Mouse (Mus musculus): Measurements from ENCODE around the gene Cdan1. TPM values are rescaled to one million over a fixed set of nuclear protein-coding genes. Genes with fewer than 3 reads are reported as not detected.

The Cdan1 gene
- total and polyA plus RNA-seq, 2 experiments from 2014 or later, result 4.3 to 29.8 TPM

- Histone ChIP-seq H3K27me3 (ENCODE audit: insufficient read depth, low read length) (no peaks in the 10 kb centered on the region), H3K4me3 (ENCODE audit: low read depth, low read length) (no peak overlapping the region), H3K9me3 (ENCODE audit: low read length) (no peaks in the 10 kb centered on the region), H3K4me1 (ENCODE audit: insufficient read depth) (no peaks in the 10 kb centered on the region), H3K36me3 (ENCODE audit: insufficient read depth) (peaks cover 67% of the 10 kb centered on the region), H3K4me2 (ENCODE audit: low read depth) (no peak overlapping the region), H3K9ac (no peak overlapping the region), H3K27ac (ENCODE audit: low read depth, low read length) (no peak overlapping the region)
- peak; percentile 71 for TF ChIP-seq CTCF (IDR thresholded peaks at IDR 0.05; ENCODE audit: low read depth)
- 22% methylated on average over 1 of the region's 1 CpGs for WGBS
- peak; percentile 56 for DNase-seq
- no peak for ATAC-seq
Observed at GRCm38 (mm10) chr2:120866561-120866960, 16.6 kb upstream of the Cdan1 start.

GRCm38 (mm10) chr2:120863389-120863788 is 13.5 kb upstream of the Cdan1 start:
- Histone ChIP-seq H3K27ac (ENCODE audit: low read depth, low read length) (no peak overlapping the region), H3K4me3 (ENCODE audit: low read depth, low read length) (no peak overlapping the region), H3K9me3 (ENCODE audit: low read length) (no peaks in the 10 kb centered on the region), H3K27me3 (ENCODE audit: insufficient read depth, low read length) (no peaks in the 10 kb centered on the region), H3K4me1 (ENCODE audit: insufficient read depth) (no peaks in the 10 kb centered on the region), H3K4me2 (ENCODE audit: low read depth) (no peak overlapping the region), H3K36me3 (ENCODE audit: insufficient read depth) (peaks cover 51% of the 10 kb centered on the region), H3K9ac (no peak overlapping the region)
- DNase-seq (no peak), ATAC-seq (no peak)
- no peak for TF ChIP-seq CTCF (IDR thresholded peaks at IDR 0.05; ENCODE audit: low read depth)
- WGBS, result 95% methylated on average over 1 of the region's 1 CpGs

- no peak overlapping the region for H3K4me3 ChIP-seq (ENCODE audit: low read depth, low read length)
- WGBS, result 92% methylated on average over 1 of the region's 1 CpGs
Observed at GRCm38 (mm10) chr2:120860699-120861098, 10.8 kb upstream of the Cdan1 start.

GRCm38 (mm10) chr2:120858131-120858530 is 8.2 kb upstream of the Cdan1 start:
- H3K27me3 ChIP-seq (ENCODE audit: insufficient read depth, low read length), result no peaks in the 10 kb centered on the region
- no peak for ATAC-seq
- WGBS, result 84% methylated on average over 3 of the region's 3 CpGs

More at GRCm38 (mm10) chr2:120860699-120861098, 10.8 kb upstream of the Cdan1 start:
- no peak for ATAC-seq
- Histone ChIP-seq H3K36me3 (ENCODE audit: insufficient read depth) (peaks cover 40% of the 10 kb centered on the region; the same call in 1 of the 2 replicates), H3K9ac (no peak overlapping the region), H3K27ac (ENCODE audit: low read depth, low read length) (no peak overlapping the region), H3K9me3 (ENCODE audit: low read length) (no peaks in the 10 kb centered on the region), H3K4me2 (ENCODE audit: low read depth) (no peak overlapping the region), H3K27me3 (ENCODE audit: insufficient read depth, low read length) (no peaks in the 10 kb centered on the region), H3K4me1 (ENCODE audit: insufficient read depth) (no peaks in the 10 kb centered on the region)
- TF ChIP-seq CTCF (IDR thresholded peaks at IDR 0.05; ENCODE audit: low read depth), result no peak
- no peak for DNase-seq

GRCm38 (mm10) chr2:120853151-120853550 is 3.2 kb upstream of the Cdan1 start:
- Histone ChIP-seq H3K4me3 (ENCODE audit: low read depth, low read length) (no peak overlapping the region), H3K4me1 (ENCODE audit: insufficient read depth) (peaks cover 8% of the 10 kb centered on the region), H3K4me2 (ENCODE audit: low read depth) (no peak overlapping the region), H3K9me3 (ENCODE audit: low read length) (no peaks in the 10 kb centered on the region), H3K27me3 (ENCODE audit: insufficient read depth, low read length) (no peaks in the 10 kb centered on the region), H3K9ac (no peak overlapping the region), H3K36me3 (ENCODE audit: insufficient read depth) (no peaks in the 10 kb centered on the region), H3K27ac (ENCODE audit: low read depth, low read length) (no peak overlapping the region)
- 93% methylated on average over 3 of the region's 3 CpGs for WGBS
- DNase-seq (no peak), ATAC-seq (no peak)
- TF ChIP-seq CTCF (IDR thresholded peaks at IDR 0.05; ENCODE audit: low read depth), result no peak

More at GRCm38 (mm10) chr2:120858131-120858530, 8.2 kb upstream of the Cdan1 start:
- H3K36me3 ChIP-seq (ENCODE audit: insufficient read depth), result peaks cover 17% of the 10 kb centered on the region; the same call in 1 of the 2 replicates
- H3K9me3 ChIP-seq (ENCODE audit: low read length), result no peaks in the 10 kb centered on the region
- H3K4me3 ChIP-seq (ENCODE audit: low read depth, low read length), result no peak overlapping the region
- no peak for DNase-seq
- H3K27ac ChIP-seq (ENCODE audit: low read depth, low read length), result no peak overlapping the region
- H3K9ac ChIP-seq, result no peak overlapping the region
- TF ChIP-seq CTCF (IDR thresholded peaks at IDR 0.05; ENCODE audit: low read depth), result no peak
- no peaks in the 10 kb centered on the region for H3K4me1 ChIP-seq (ENCODE audit: insufficient read depth)
- H3K4me2 ChIP-seq (ENCODE audit: low read depth), result no peak overlapping the region

- Histone ChIP-seq H3K36me3 (ENCODE audit: insufficient read depth) (no peaks in the 10 kb centered on the region), H3K9me3 (ENCODE audit: low read length) (no peaks in the 10 kb centered on the region), H3K4me1 (ENCODE audit: insufficient read depth) (peaks cover 13% of the 10 kb centered on the region), H3K27me3 (ENCODE audit: insufficient read depth, low read length) (no peaks in the 10 kb centered on the region), H3K9ac (no peak overlapping the region), H3K27ac (ENCODE audit: low read depth, low read length) (no peak overlapping the region), H3K4me2 (ENCODE audit: low read depth) (no peak overlapping the region), H3K4me3 (ENCODE audit: low read depth, low read length) (no peak overlapping the region)
- ATAC-seq (no peak), DNase-seq (no peak)
- WGBS, result 29% methylated on average over 1 of the region's 1 CpGs
- TF ChIP-seq CTCF (IDR thresholded peaks at IDR 0.05; ENCODE audit: low read depth), result no peak
Observed at GRCm38 (mm10) chr2:120852626-120853025, 2.7 kb upstream of the Cdan1 start.

- peak; percentile 99 for DNase-seq
- H3K27me3 ChIP-seq (ENCODE audit: insufficient read depth, low read length), result no peaks in the 10 kb centered on the region
- no peaks in the 10 kb centered on the region for H3K36me3 ChIP-seq (ENCODE audit: insufficient read depth)
- H3K9ac ChIP-seq, result peak within 1 kb of the TSS; percentile 85
- H3K4me2 ChIP-seq (ENCODE audit: low read depth), result peak within 1 kb of the TSS; percentile 66
- peak; percentile 99 for ATAC-seq
- no peaks in the 10 kb centered on the region for H3K9me3 ChIP-seq (ENCODE audit: low read length)
- H3K4me1 ChIP-seq (ENCODE audit: insufficient read depth), result peaks cover 14% of the 10 kb centered on the region
- peak within 1 kb of the TSS; percentile 90 for H3K27ac ChIP-seq (ENCODE audit: low read depth, low read length)
- peak within 1 kb of the TSS; percentile 94 for H3K4me3 ChIP-seq (ENCODE audit: low read depth, low read length)
- 1% methylated on average over 39 of the region's 39 CpGs for WGBS
- TF ChIP-seq CTCF (IDR thresholded peaks at IDR 0.05; ENCODE audit: low read depth), result peak; percentile 57
Observed at GRCm38 (mm10) chr2:120850424-120851082, 625 bp upstream of the Cdan1 start, which contains the start of gene Ttbk2. Gene Ttbk2 (minus strand): TSS chr2:120850604.
